Mouse (Mus musculus) heart, postnatal 0 days (tissue): Measurements from ENCODE around the gene Samd15. TPM values are rescaled to one million over a fixed set of nuclear protein-coding genes. Genes with fewer than 3 reads are reported as not detected.

ENCODE experiments used
- ATAC-seq: fragments of 200-750 bp; cut with Nextera tagmentation; 2 replicates; pipeline ENCODE4 v1.8.0; 2017; ENCODE audit warnings: low read depth, moderate number of reproducible peaks, moderate library complexity; ENCODE audit not compliant: insufficient read depth
- DNase-seq: peaks from one replicate; pipeline ENCODE4 v3.0.0-alpha.2; 2016; ENCODE audit warnings: low spot score
- H3K27ac ChIP-seq: fragments of 300-500 bp; sonication (generic); 2 replicates; pipeline ENCODE4 v1.5.1; 2014; ENCODE audit warnings: low read depth, mild to moderate bottlenecking
- H3K27me3 ChIP-seq: fragments of 300-500 bp; sonication (generic); 2 replicates; pipeline ENCODE4 v1.6.1; 2014; ENCODE audit warnings: low read length, mixed read lengths; ENCODE audit not compliant: control insufficient read depth, insufficient read depth
- H3K36me3 ChIP-seq: fragments of 300-500 bp; sonication (generic); replicated peaks from 2 replicates; pipeline ENCODE4 v1.6.1; 2014; ENCODE audit warnings: low read length, mixed read lengths; ENCODE audit not compliant: control insufficient read depth, insufficient read depth
- H3K4me1 ChIP-seq: fragments of 300-500 bp; sonication (generic); 2 replicates; pipeline ENCODE4 v1.6.1; 2014; ENCODE audit warnings: antibody characterized with exemption; ENCODE audit not compliant: control insufficient read depth, insufficient read depth
- H3K4me2 ChIP-seq: fragments of 300-500 bp; sonication (generic); 2 replicates; pipeline ENCODE4 v1.6.1; 2014; ENCODE audit warnings: low read depth, mild to moderate bottlenecking, low read length, moderate library complexity
- H3K4me3 ChIP-seq: fragments of 300-500 bp; sonication (generic); 2 replicates; pipeline ENCODE4 v1.5.1; 2014; ENCODE audit warnings: low read depth, low read length
- H3K9ac ChIP-seq: fragments of 300-500 bp; sonication (generic); replicated peaks from 2 replicates; pipeline ENCODE4 v1.6.1; 2014; ENCODE audit warnings: low read depth, low read length, mixed read lengths
- H3K9me3 ChIP-seq: fragments of 300-500 bp; sonication (generic); replicated peaks from 2 replicates; pipeline ENCODE4 v1.6.1; 2016; ENCODE audit warnings: low read length; ENCODE audit not compliant: control insufficient read depth
- CTCF ChIP-seq: IDR thresholded peaks from 2 replicates; pipeline ENCODE4 v1.5.1; 2016; ENCODE audit warnings: antibody characterized with exemption, control low read depth, low read depth
- EP300 ChIP-seq: IDR thresholded peaks from 2 replicates; pipeline ENCODE4 v1.6.1; 2016; ENCODE audit warnings: antibody characterized with exemption, low read depth
- WGBS: fragments of 180-500 bp; shearing (Covaris S2); extraction: QIAGEN DNeasy Blood & Tissue Kit; methylation state at CpG from one replicate; pipeline ENCODE4 v1.1.7; 2014; 5-methylcytosine and 5-hydroxymethylcytosine counted together
- polyA plus RNA-seq: library from polyadenylated mRNA; unstranded; fragments of >200 nt; fragmentation: Nextera tagmentation; extraction: Ambion mirVana; gene quantifications from 2 replicates; pipeline ENCODE4 v1.2.1, GENCODE M21; 2015
- total RNA-seq: library from RNA; depleted of rRNA; stranded (reverse); fragments of >200 nt; gene quantifications from 2 replicates; pipeline ENCODE4 v1.2.3, GENCODE M21; 2014; ENCODE audit warnings: low replicate concordance

Gene Samd15
- total and polyA plus RNA-seq, 2 experiments from 2014 or later, result 0.46 TPM; not detected in 1

DNA sequence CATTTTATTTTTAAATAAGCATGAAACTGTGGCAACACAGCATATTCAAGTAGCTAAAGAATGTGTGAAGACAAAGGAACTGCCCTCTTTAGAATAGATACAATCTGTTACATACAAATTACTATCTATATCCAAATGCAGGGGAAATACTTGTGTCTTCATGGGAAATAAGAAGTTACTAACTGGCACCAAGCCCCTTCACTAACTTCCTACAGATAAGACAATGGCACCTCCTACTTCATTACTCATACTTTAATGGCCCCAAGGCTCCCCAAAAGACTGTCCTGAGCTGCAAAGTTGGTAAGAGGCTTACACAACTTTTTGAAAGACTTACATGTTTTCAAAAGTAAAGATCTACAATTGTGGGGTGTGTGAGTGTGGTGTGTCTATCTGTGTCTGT is 18.1 kb downstream of the Samd15 start:
- Histone ChIP-seq H3K4me1 (no peaks in the 10 kb centered on the region), H3K27me3 (no peaks in the 10 kb centered on the region), H3K27ac (no peak overlapping the region), H3K9ac (no peak overlapping the region), H3K4me2 (no peak overlapping the region), H3K36me3 (no peaks in the 10 kb centered on the region), H3K4me3 (no peak overlapping the region), H3K9me3 (no peaks in the 10 kb centered on the region)
- DNase-seq, result no peak
- no peak for ATAC-seq
- no peak for TF ChIP-seq CTCF
- no peak for TF ChIP-seq EP300

DNA sequence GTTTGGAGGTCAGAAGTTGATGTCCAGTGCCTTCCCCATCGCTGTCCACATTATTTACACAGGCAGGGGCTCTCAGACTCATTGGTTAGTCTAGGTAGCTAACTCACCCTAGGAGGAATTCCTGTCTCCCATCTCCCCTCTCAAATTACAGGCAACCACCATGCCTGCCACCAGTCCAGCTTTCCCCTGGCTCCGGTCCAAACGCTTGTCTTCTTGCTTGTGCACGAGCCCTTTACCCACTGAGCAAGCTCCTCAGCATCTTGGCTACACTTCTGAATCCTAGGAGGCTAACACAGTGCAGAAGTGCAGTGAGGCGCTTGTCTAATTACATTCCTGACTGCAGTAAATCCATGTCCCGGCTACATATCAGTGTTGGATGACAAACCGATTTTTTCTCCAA is 19.8 kb downstream of the Samd15 start:
- Histone ChIP-seq H3K27me3 (no peaks in the 10 kb centered on the region), H3K4me1 (no peaks in the 10 kb centered on the region), H3K4me3 (no peak overlapping the region), H3K4me2 (no peak overlapping the region), H3K9me3 (no peaks in the 10 kb centered on the region), H3K9ac (no peak overlapping the region), H3K36me3 (no peaks in the 10 kb centered on the region), H3K27ac (no peak overlapping the region)
- 55% methylated on average over 7 of the region's 7 CpGs for WGBS
- DNase-seq (no peak), ATAC-seq (no peak)
- TF ChIP-seq EP300 (no peak), CTCF (no peak)

DNA sequence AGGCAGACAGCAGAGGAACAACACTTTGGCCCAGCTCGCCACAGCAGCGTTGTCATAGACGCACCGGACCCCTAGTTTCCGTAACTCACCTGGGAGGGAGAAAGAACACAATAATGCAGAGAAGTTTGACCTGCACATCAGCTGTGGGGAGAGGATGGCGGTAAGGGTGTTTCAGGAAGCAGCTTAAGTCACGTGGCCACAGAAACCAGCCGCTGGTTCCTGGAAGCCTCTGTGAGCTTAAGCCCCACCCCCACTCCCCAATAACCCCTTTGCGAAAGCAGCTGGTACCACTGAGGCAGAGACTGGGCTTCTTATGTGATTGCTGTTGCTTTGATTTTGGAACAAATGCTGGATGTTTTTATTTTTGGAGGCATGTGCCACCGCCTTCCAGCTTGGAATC is 25.4 kb downstream of the Samd15 start:
- no peak for ATAC-seq
- WGBS, result 60% methylated on average over 10 of the region's 10 CpGs
- no peak overlapping the region for H3K27ac ChIP-seq
- no peaks in the 10 kb centered on the region for H3K36me3 ChIP-seq
- TF ChIP-seq EP300 (no peak), CTCF (no peak)
- H3K4me3 ChIP-seq, result peak overlapping the region; percentile 5; the same call in 1 of the 2 replicates
- DNase-seq, result no peak
- no peaks in the 10 kb centered on the region for H3K9me3 ChIP-seq
- no peaks in the 10 kb centered on the region for H3K27me3 ChIP-seq
- no peak overlapping the region for H3K9ac ChIP-seq
- H3K4me1 ChIP-seq, result no peaks in the 10 kb centered on the region
- peak overlapping the region; percentile 31; the same call in 1 of the 2 replicates for H3K4me2 ChIP-seq

DNA sequence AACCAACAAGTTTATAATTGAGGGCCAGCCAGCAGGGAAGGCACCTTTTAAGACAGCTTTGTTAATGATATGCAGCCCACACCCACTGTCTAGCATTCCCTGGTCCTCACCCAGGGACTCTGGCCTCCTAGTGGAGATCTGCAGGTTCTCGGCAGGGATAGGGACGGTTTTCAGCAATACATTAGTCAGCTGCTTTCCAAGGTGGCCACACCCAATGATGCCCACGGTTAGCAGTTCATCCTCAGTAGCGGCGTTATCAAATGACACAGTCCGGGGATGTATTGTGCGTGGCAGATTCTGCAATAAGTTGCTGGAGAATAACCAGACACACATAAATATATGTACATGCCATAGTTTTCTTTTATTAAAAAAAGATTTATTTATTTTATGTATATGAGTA is 27.3 kb downstream of the Samd15 start:
- Histone ChIP-seq H3K9ac (no peak overlapping the region), H3K27me3 (no peaks in the 10 kb centered on the region), H3K36me3 (no peaks in the 10 kb centered on the region), H3K4me1 (no peaks in the 10 kb centered on the region), H3K9me3 (no peaks in the 10 kb centered on the region), H3K4me2 (no peak overlapping the region), H3K4me3 (no peak overlapping the region), H3K27ac (no peak overlapping the region)
- WGBS, result 74% methylated on average over 7 of the region's 7 CpGs
- DNase-seq (no peak), ATAC-seq (no peak)
- TF ChIP-seq CTCF (no peak), EP300 (no peak)

- Histone ChIP-seq H3K27me3 (no peaks in the 10 kb centered on the region), H3K9ac (no peak overlapping the region), H3K27ac (no peak overlapping the region), H3K9me3 (no peaks in the 10 kb centered on the region), H3K4me3 (no peak overlapping the region), H3K4me1 (no peaks in the 10 kb centered on the region), H3K4me2 (no peak overlapping the region), H3K36me3 (no peaks in the 10 kb centered on the region)
- 93% methylated on average over 2 of the region's 2 CpGs for WGBS
- no peak for TF ChIP-seq CTCF
- no peak for TF ChIP-seq EP300
- no peak for DNase-seq
- no peak for ATAC-seq
These were observed 30.1 kb downstream of the Samd15 start for GRCm38 (mm10) chr12:87229633-87230032.

- no peak for ATAC-seq
- no peaks in the 10 kb centered on the region for H3K27me3 ChIP-seq
- no peak overlapping the region for H3K27ac ChIP-seq
- no peak for DNase-seq
- H3K36me3 ChIP-seq, result no peaks in the 10 kb centered on the region
- no peaks in the 10 kb centered on the region for H3K9me3 ChIP-seq
- no peak overlapping the region for H3K4me3 ChIP-seq
- no peaks in the 10 kb centered on the region for H3K4me1 ChIP-seq
- no peak overlapping the region for H3K4me2 ChIP-seq
- TF ChIP-seq CTCF (no peak), EP300 (no peak)
- H3K9ac ChIP-seq, result no peak overlapping the region
These were observed 30.9 kb downstream of the Samd15 start for GRCm38 (mm10) chr12:87230379-87230895.
